ENCODE assay signal across 22 mouse cellular contexts in genomic region chr10:70004058-70004457, GRCm38 (mm10).
DNase-seq lines count a peak whose midpoint lies in the region; ATAC-seq and TF ChIP-seq lines count a peak whose summit lies in the region.
"Had no signal": no experiment of that assay in that cellular context is flagged by ENCODE, and none has a peak within 500 bp of the region (broad histone marks: within the 10 kb centered on the region; RNA-seq: fewer than 3 reads in every experiment).

No protein-coding gene starts in this region.

- H3K36me3 ChIP-seq in heart, adult 2 months (ENCODE audit: control insufficient read depth, insufficient read depth, low read length), result no peaks in the 10 kb centered on the region
- H3K36me3 ChIP-seq in liver, postnatal 0 days (replicated peaks; ENCODE audit: insufficient read depth, low read length), result peaks cover 7% of the 10 kb centered on the region
- H3K36me3 ChIP-seq in liver, embryonic 12.5 days, result peaks cover 8% of the 10 kb centered on the region; the same call in 1 of the 2 replicates
- H3K36me3 ChIP-seq in CH12.LX (replicated peaks in 1 of 2; ENCODE audit: control insufficient read depth in 1 of 2, insufficient read depth in 1 of 2, low read length in 1 of 2), result peaks cover 0 to 37% of the 10 kb centered on the region in 2 experiments
- H3K36me3 ChIP-seq: G1E; liver, embryonic 13.5 days had no signal

- intact Hi-C loops in heart, adult 2 months (cut with DNase I), result no loop called here
- intact Hi-C loops in heart, postnatal 10 days (cut with DNase I), result no loop called here

- TF ChIP-seq EP300 in heart, adult 2 months (IDR thresholded peaks at IDR 0.05; ENCODE audit: insufficient read depth, low read depth, low read length), result no peak
- no peak for TF ChIP-seq EP300 in liver, postnatal 0 days (IDR thresholded peaks at IDR 0.05; ENCODE audit: low read depth)
- TF ChIP-seq EP300 in CH12.LX (IDR thresholded peaks at IDR 0.05; ENCODE audit: low read length), result no peak

- peak; percentile 29 for TF ChIP-seq RAD21 in CH12.LX (IDR thresholded peaks at IDR 0.05; ENCODE audit: low read depth, low read length)

- no peaks in the 10 kb centered on the region for H3K9me3 ChIP-seq in liver, postnatal 0 days (ENCODE audit: low read length)
- H3K9me3 ChIP-seq in liver, embryonic 12.5 days (replicated peaks), result no peaks in the 10 kb centered on the region
- H3K9me3 ChIP-seq in CH12.LX (replicated peaks; ENCODE audit: low read length), result no peaks in the 10 kb centered on the region
- H3K9me3 ChIP-seq: embryonic facial prominence, embryonic 10.5 days; forebrain, embryonic 13.5 days; hindbrain, embryonic 15.5 days; limb, embryonic 10.5 days; liver, embryonic 13.5 days; neural tube, embryonic 12.5 days had no signal

- no peak for TF ChIP-seq POLR2A in heart, adult 2 months (IDR thresholded peaks at IDR 0.05; ENCODE audit: insufficient read depth, low read depth, low read length)
- TF ChIP-seq POLR2A in CH12.LX (IDR thresholded peaks at IDR 0.05; ENCODE audit: low read depth, low read length), result no peak
- no peak for TF ChIP-seq POLR2A in brain, embryonic 14.5 days (IDR thresholded peaks at IDR 0.05; ENCODE audit: borderline replicate concordance, extremely low read depth, insufficient read depth, insufficient read length, poor library complexity, severe bottlenecking)

- in situ Hi-C loops in CH12.LX (cut with MboI; ENCODE audit: low pct_ligation_motif_present, low pct_unique_long_range_greater_than_20kb, low sequenced_read_pairs), result no loop called here

- H3K27me3 ChIP-seq in heart, adult 2 months (ENCODE audit: control insufficient read depth, insufficient read depth, low read length), result no peaks in the 10 kb centered on the region
- H3K27me3 ChIP-seq in liver, postnatal 0 days (ENCODE audit: insufficient read depth, low read length), result no peaks in the 10 kb centered on the region
- H3K27me3 ChIP-seq in liver, embryonic 12.5 days (replicated peaks), result no peaks in the 10 kb centered on the region
- no peaks in the 10 kb centered on the region for H3K27me3 ChIP-seq in CH12.LX (replicated peaks)
- H3K27me3 ChIP-seq: forebrain, embryonic 13.5 days; hindbrain, embryonic 15.5 days; liver, embryonic 13.5 days; megakaryocyte, embryonic 14.5 days; neural tube, embryonic 12.5 days had no signal

- no peaks in the 10 kb centered on the region for H3K79me2 ChIP-seq in heart, adult 2 months (replicated peaks; ENCODE audit: control insufficient read depth, insufficient read depth, low read length)
- no peaks in the 10 kb centered on the region for H3K79me2 ChIP-seq in CH12.LX (replicated peaks; ENCODE audit: control insufficient read depth, extremely low read depth, insufficient read depth, poor library complexity, severe bottlenecking)

- no peak for DNase-seq in heart, adult 2 months
- no peak for DNase-seq in heart, postnatal 10 days
- no peak for DNase-seq in liver, postnatal 0 days
- DNase-seq in CH12.LX (ENCODE audit: extremely low read depth), result peak; percentile 11
- no peak for DNase-seq in brain, embryonic 14.5 days (ENCODE audit: low read depth)
- DNase-seq in frontal cortex, adult 2 months (ENCODE audit: extremely low spot score in 1 of 2, low spot score in 1 of 2), result no peak
- DNase-seq: adrenal gland, adult 8-10 months; cerebellum, adult 11 months; cerebellum, postnatal 25 days; gastrocnemius, postnatal 10 days; kidney, adult 2 months; kidney, postnatal 4 days; liver, embryonic 13.5 days; lung, postnatal 10 days had no signal

- H3K4me2 ChIP-seq in liver, postnatal 0 days (ENCODE audit: low read depth, low read length), result no peak overlapping the region
- no peak overlapping the region for H3K4me2 ChIP-seq in liver, embryonic 12.5 days
- no peak overlapping the region for H3K4me2 ChIP-seq in CH12.LX (ENCODE audit: insufficient read depth, low read depth, poor library complexity, severe bottlenecking)
- H3K4me2 ChIP-seq: forebrain, embryonic 13.5 days; hindbrain, embryonic 15.5 days; liver, embryonic 13.5 days; neural tube, embryonic 12.5 days had no signal

- H3K4me3 ChIP-seq in heart, adult 2 months, result no peak overlapping the region
- no peak overlapping the region for H3K4me3 ChIP-seq in liver, postnatal 0 days (ENCODE audit: low read depth, low read length)
- no peak overlapping the region for H3K4me3 ChIP-seq in liver, embryonic 12.5 days
- no peak overlapping the region for H3K4me3 ChIP-seq in CH12.LX (replicated peaks in 1 of 3; ENCODE audit: low read depth in 2 of 3, low read length in 2 of 3, poor library complexity in 1 of 3)
- H3K4me3 ChIP-seq: embryonic facial prominence, embryonic 10.5 days; forebrain, embryonic 13.5 days; hindbrain, embryonic 15.5 days; limb, embryonic 10.5 days; liver, embryonic 13.5 days; neural tube, embryonic 12.5 days had no signal

- peak; percentile 53 for TF ChIP-seq CTCF in heart, adult 2 months (IDR thresholded peaks at IDR 0.05)
- peak; percentile 21; the same call in 1 of the 2 replicates for TF ChIP-seq CTCF in liver, postnatal 0 days (IDR thresholded peaks at IDR 0.05; ENCODE audit: low read depth)
- peak; percentile 19 to 52; a peak in 3 of 4 replicates for TF ChIP-seq CTCF in CH12.LX (conservative IDR thresholded peaks at IDR 0.05 in 1 of 2, IDR thresholded peaks at IDR 0.05 in 1 of 2; ENCODE audit: low read depth in 2 of 2, low read length in 2 of 2)
- peak; percentile 17; the same call in 1 of the 2 replicates for TF ChIP-seq CTCF in brain, embryonic 14.5 days (IDR thresholded peaks at IDR 0.05; ENCODE audit: borderline replicate concordance, extremely low read depth, insufficient read depth, insufficient read length)

- dilution Hi-C loops in CH12.LX (cut with MboI; ENCODE audit: extremely low pct_ligation_motif_present, extremely low pct_unique_long_range_greater_than_20kb, low sequenced_read_pairs), result no loop called here

- WGBS in heart, adult 2 months, result 84% methylated on average over 5 of the region's 5 CpGs
- 79% methylated on average over 5 of the region's 5 CpGs for WGBS in liver, postnatal 0 days (ENCODE audit: insufficient replicate concordance)
- WGBS in liver, embryonic 12.5 days (ENCODE audit: insufficient replicate concordance), result 73% methylated on average over 5 of the region's 5 CpGs

- no peak for ATAC-seq in liver, postnatal 0 days
- no peak for ATAC-seq in liver, embryonic 12.5 days
- ATAC-seq: forebrain, embryonic 13.5 days had no signal

- no peaks in the 10 kb centered on the region for H3K4me1 ChIP-seq in heart, adult 2 months (ENCODE audit: control insufficient read depth, insufficient read depth, low read length)
- H3K4me1 ChIP-seq in liver, postnatal 0 days (ENCODE audit: insufficient read depth), result no peaks in the 10 kb centered on the region
- no peaks in the 10 kb centered on the region for H3K4me1 ChIP-seq in liver, embryonic 12.5 days
- H3K4me1 ChIP-seq in CH12.LX (ENCODE audit: control insufficient read depth in 1 of 2, insufficient read depth in 2 of 2), result peaks cover 2 to 4% of the 10 kb centered on the region in 2 experiments; a peak in 2 of 4 replicates
- H3K4me1 ChIP-seq: forebrain, embryonic 13.5 days; hindbrain, embryonic 15.5 days; limb, embryonic 10.5 days; liver, embryonic 13.5 days; megakaryocyte, embryonic 14.5 days; neural tube, embryonic 12.5 days had no signal

- H3K27ac ChIP-seq in heart, adult 2 months, result no peak overlapping the region
- no peak overlapping the region for H3K27ac ChIP-seq in liver, postnatal 0 days (ENCODE audit: low read depth)
- no peak overlapping the region for H3K27ac ChIP-seq in liver, embryonic 12.5 days
- H3K27ac ChIP-seq in CH12.LX (ENCODE audit: insufficient read depth, low read depth), result no peak overlapping the region
- H3K27ac ChIP-seq: embryonic facial prominence, embryonic 10.5 days; forebrain, embryonic 13.5 days; hindbrain, embryonic 15.5 days; limb, embryonic 10.5 days; liver, embryonic 13.5 days; neural tube, embryonic 12.5 days had no signal

- H3K9ac ChIP-seq in heart, adult 2 months (ENCODE audit: low read depth, low read length), result no peak overlapping the region
- H3K9ac ChIP-seq in liver, postnatal 0 days (replicated peaks), result no peak overlapping the region
- no peak overlapping the region for H3K9ac ChIP-seq in liver, embryonic 12.5 days
- no peak overlapping the region for H3K9ac ChIP-seq in CH12.LX (ENCODE audit: insufficient read depth, low read depth)
- H3K9ac ChIP-seq: forebrain, embryonic 13.5 days; hindbrain, embryonic 15.5 days; liver, embryonic 13.5 days; neural tube, embryonic 12.5 days had no signal

TF ChIP-seq in CH12.LX, 34 proteins besides CTCF, POLR2A, EP300 and RAD21:
- TF ChIP-seq SMC3 (IDR thresholded peaks at IDR 0.05; ENCODE audit: low read depth, low read length) (peak; percentile 43), TBP (conservative IDR thresholded peaks at IDR 0.05; ENCODE audit: low read depth, low read length) (no peak), HCFC1 (IDR thresholded peaks at IDR 0.05; ENCODE audit: low read depth, low read length) (no peak)
TF ChIP-seq in CH12.LX: peak in this region for 1.
